Mouse (Mus musculus): ENCODE measurements around the gene Prmt8.

Prmt8 gene

DNA sequence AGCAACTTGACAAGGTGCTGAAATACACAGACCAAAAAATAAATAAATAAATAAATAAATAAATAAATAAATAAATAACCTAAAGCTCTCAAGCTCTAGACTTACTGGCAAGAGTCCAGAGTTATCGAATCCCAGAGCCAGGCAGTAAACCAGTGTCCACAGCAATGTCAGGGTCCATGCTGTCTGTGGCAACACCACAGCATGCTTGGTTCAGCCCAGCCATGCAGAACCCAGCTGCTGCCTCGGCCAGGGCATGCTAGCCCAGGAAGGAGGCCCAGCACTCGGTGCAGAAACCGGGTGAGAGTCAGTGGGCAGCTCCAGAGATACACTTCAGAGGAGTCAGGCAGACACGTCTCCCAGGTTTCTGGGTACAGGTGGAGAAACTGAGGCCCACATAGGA lies 29.4 kb downstream of the Prmt8 start:
- no peak for DNase-seq (ENCODE audit: low spot score)

DNA sequence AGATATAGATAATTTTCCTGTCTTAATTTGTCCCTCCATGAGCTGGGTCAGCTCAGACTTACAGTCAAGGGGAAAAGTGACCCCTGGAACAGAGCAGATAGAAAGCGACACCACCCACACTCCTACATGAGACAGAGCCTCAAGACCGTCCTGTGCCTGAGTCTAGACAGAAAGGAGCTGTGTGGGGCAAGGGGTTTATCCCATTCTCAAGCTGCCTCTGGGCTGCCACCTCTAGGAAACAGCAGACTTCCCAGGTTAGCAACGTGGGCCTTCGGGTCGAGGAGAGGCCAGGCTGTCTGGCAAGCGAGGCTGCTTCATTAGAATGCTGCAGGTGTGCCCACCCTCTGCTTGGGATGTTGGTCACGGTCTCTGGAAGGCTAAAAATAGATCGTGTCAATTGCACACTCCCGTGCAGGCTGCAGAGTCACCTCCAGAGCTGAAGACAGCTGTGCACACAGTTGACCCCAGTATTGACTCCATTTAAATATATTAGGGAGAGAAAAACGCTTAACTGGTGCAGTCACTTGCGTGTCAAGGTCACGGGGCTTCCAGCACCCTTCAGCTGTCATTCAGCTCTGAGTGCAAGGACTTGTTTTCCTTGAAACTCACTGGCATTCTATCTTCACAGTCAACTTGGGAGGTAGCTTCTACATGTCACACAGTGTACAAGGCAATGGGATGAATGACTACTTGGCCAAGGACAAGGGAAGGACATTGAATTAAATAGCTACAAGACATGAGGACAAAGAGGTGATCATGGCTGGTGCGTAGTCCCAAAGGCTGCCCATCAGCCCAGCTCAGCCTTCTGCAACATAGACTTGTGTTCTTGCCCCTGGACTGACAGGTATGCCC lies 33.9 kb downstream of the Prmt8 start:
- no peak for DNase-seq (ENCODE audit: low spot score)

DNA sequence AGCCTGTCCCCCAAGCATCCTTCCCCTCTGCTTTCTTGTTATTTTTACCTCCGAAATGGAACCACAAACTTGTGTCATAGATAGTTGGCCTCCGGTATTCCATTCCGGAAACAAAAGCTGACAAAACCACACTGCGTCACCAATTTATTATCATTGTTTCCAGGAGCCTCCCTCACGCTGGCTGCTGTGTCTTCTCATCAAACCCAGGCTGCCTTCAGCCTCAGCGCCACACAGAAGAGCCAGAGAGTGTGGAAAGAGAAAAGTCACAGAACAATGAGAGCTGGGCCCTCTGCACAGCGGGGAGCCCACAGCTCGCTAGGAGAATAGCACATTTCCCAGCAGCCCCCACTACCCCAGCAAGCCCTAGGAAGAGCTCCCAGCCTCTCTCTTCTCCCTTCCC lies 46.1 kb downstream of the Prmt8 start:
- no peak for DNase-seq (ENCODE audit: low spot score)

DNA sequence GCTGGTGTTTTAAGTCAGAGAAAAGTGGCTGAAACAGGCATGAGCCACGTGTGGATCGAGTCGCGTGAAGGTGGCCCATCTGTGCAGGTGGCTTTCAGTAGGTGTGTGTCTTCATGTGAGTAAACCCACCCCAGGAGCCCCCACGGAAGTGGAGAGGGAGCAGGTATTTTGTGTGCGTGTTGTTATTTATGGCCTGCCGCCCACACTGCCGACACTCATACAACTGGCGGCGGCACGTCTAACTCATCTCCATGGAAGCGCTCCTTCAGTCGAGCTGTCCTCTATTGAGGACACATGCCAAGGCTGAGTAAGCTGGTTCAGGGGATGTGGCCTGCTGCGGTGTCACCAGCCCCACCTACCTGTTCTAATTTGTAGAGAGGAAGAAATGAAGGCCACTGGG lies 49.4 kb downstream of the Prmt8 start:
- DNase-seq (ENCODE audit: low spot score) = no peak

DNA sequence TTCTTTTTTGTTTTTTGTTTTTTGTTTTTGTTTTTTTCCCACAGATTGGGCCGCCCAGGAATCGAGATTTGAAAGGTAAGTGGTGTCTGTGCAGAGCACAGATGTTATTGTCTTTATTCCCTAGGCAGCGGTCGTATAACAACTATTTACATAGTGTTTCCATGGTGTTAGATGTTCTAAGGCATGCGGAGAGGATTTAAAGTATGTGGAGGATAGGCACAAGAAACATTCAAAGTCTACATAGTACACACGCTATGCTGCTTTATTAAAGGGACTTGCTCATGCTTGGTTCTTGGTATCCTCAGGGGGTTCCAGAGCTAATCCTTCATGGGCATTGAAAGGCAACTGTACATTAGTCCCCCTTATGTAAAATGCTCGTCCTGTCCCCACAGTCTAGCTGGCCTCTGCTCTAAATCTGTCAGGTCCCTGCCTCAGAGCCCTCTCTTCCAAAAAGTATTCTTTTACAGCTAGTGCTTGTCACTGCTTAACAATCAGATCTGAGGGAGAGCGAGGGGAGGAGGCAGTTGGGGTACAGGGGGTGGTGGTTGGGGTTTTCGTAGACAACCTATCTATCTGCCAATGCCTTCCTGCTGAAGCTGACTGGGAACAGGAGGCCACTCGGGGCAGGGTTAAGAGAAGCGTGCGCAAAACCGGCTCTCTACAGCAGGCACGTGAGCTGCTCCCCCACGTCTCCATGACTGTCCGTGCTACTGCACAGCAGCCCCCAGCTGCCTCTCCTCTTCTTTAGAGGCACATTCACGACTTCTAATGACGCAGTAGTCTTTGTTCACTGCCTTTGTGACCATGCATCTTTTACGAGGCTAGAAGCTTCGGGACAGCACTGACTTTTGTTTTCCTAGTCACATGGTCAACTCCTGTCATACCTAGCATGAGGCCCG lies 51.8 kb downstream of the Prmt8 start:
- DNase-seq (ENCODE audit: low spot score) = no peak

- no peak for DNase-seq (ENCODE audit: low spot score)
These were observed 53.8 kb downstream of the Prmt8 start for GRCm38 (mm10) chr6:127715428-127715827.

- DNase-seq (ENCODE audit: low spot score) = no peak
These were observed 54.4 kb downstream of the Prmt8 start for GRCm38 (mm10) chr6:127714906-127715305.

- DNase-seq (ENCODE audit: low spot score) = no peak
These were observed 61.0 kb downstream of the Prmt8 start for GRCm38 (mm10) chr6:127708218-127708628.

DNA sequence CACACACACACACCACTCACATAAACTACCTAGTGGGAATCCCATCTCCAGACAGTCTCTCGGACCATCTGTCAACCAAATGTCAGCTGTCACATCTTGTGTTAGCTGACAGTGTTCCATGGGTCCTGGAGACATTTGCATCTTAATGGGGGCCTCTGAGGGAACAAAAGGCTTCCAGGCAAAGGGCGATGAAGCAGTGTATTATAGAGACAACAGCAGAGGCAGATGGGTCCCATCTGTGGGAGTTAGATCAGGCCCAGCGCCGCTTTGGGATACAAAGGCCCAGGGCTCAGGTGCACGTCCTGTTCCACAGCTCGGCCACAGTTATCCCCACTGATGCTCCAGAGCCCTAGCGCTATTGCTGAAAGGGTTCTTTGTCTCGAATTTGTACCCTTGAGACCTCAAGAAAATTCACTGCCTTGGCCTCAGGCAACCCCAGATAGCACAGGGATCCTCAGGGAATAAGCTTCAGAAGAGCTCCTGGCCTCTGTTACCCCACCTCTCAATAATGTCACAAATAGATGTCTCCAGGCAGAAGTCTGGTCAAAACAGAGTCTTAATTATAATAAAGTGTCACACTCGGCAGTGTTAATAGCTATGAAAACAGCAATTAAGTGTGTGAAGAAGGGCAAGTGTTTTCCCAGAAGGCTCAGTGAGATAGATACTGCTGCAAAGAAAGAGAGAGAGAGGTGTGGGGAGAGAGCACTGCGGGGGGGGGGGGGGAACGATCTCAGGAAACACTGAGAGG lies 68.1 kb downstream of the Prmt8 start:
- no peak for DNase-seq (ENCODE audit: low spot score)

- no peak for DNase-seq (ENCODE audit: low spot score)
These were observed 75.6 kb downstream of the Prmt8 start for GRCm38 (mm10) chr6:127693681-127694080.

DNA sequence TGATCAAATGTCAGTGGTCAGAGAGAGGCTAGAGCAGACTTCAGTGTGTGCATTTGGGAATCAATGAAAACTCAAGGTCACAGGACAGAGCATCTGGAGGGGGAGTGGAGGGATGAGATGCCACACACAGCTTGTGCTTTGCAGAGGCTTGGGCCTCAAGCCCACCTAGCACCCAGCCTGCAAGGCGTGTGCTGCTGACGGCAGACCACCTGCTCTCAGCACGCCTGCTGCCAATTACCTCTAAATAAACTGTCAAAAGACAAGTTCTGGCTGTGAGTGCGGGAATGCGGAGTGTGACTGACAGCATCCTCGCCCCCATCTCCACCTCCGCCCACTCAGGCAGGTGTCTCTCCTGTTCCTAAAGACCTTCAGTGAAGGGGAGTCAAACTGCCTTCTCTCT lies 77.0 kb downstream of the Prmt8 start:
- DNase-seq (ENCODE audit: low spot score) = no peak

DNA sequence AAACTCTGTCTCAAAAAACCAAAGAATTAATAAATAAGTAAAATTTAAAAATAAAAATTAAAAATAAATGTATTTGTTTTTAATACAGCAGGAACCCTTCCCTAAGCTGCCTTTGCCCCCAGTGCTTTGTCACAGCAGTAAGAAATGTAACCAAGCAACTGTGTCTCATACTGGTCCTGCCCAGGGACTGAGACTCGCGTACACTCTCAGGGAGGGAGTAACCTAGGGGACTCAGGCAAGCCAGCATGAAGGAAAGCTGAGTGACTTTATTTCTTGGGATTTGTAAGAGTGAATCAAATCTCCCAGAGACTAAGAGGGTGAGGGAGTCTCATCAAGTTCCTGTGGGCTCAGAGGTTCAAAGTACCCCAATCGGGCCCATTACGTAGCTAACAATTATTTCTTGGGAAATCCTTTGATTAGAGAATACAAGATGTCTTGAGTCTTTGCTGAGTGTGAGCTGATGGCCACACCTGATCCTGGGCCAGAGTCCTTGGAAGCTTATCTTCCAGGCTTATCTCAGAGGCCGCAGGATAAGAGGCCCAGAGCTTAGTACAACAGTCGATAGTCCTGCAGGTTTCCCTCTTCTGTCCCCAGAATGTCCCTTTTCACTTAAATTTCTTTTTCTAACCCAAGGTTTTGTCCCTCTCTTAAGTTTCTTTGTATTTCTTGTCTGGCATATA lies 82.0 kb downstream of the Prmt8 start:
- no peak for DNase-seq (ENCODE audit: low spot score)

GRCm38 (mm10) chr6:127684981-127685380 lies 84.3 kb downstream of the Prmt8 start:
- DNase-seq (ENCODE audit: low spot score) = no peak

- DNase-seq (ENCODE audit: low spot score) = peak; percentile 59
These were observed 85.7 kb downstream of the Prmt8 start for GRCm38 (mm10) chr6:127683561-127683960.

DNA sequence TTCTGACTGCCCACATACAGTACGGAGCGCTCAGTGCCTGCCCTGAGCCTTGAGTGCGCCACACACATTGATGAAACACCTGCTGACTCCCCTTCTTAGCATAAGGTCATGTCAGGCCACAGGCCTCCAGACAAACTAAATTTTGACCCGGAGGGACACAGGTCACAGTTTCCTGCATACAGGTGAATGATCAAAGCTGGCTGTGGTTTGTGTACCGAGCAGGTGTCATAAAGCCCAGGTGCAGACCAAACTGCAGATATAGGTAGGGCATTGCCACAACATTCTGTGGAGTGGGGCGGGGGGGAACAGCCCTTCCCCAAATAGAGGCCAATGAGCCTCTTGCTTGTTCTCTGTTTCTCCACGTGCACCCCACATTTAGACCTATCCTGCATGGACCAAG lies 88.5 kb downstream of the Prmt8 start:
- DNase-seq (ENCODE audit: low spot score) = no peak

- DNase-seq (ENCODE audit: low spot score) = no peak
These were observed 90.3 kb downstream of the Prmt8 start for GRCm38 (mm10) chr6:127678998-127679397.

- DNase-seq (ENCODE audit: low spot score) = no peak
These were observed 91.0 kb downstream of the Prmt8 start for GRCm38 (mm10) chr6:127678320-127678719.

DNA sequence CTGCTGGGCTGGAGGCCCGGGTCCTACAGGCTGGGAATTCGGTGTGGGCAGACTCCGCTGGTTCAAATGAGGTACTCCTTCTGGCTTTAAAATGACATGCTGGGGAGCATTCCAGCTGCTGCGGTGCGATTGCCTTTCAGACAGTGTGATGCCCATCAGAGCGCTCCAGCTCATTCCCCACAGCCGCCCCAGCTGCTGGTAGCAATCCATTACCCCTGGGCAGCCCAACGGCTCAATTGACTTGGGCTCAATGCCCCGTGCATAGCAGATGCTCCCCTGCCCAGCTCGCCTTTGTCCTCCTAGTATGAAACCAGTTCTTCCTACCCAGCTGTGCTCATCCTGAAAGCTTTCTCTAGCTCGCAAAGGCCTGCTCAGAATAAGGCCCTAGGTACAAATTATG lies 92.4 kb downstream of the Prmt8 start:
- DNase-seq (ENCODE audit: low spot score) = no peak

DNA sequence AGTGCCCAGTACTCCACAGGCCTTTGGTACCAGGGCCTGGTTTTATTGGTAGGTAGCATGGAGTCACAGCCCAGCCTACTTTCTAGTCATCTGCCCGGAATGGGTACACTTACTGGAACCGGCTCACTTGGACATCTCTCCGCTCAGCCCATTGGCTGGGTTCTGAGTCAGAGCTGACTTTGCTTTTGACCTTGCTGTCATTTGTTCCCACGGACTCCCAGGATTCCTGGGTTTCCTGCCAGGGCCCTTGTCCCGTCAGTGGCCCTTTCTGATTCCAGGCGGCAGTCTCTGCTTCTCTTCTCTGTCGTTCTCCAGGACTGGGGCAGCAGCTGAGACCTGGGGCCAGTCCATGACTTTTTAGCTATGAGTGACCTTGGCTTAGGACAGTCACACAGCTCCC lies 97.2 kb downstream of the Prmt8 start:
- DNase-seq (ENCODE audit: low spot score) = no peak

DNA sequence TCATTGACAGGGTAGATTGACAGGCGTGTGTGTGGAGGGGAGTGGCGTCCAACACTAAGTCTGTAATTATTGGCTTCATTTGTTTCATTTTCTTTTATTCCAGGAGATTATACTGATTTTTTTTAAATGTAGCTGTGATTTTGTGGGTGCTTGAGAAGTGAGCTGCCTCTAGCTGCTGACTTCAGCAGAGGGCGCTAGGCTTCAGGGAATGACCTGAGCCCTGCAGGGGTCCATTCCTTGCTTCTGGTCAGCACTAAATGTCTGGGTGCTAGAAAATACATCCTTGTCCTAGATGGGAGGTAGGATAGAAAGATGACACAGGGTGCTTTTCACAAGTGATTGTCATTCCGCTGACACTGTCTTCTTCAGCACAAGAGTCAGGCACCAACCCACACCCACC lies 99.2 kb downstream of the Prmt8 start:
- DNase-seq (ENCODE audit: low spot score) = no peak

DNA sequence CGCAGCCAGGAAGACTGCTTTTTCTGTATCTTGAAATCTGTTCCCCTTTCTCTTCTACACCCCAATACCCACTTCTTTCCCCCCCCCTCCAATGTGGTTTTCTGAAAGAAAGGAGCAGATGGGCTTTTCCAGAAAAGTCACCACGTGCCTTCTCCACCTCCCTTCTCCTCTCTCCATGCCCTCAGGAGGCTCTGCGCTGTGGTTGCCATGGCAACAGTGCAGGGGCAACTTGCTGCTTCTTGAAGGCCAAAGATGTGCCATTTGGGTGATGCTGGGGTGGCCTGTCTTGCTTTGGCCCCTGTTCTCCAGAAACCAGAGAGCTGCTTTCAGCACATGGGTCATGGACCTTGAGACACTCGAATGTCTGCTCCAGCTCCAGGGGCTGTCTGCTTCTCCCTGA lies 100.0 kb downstream of the Prmt8 start:
- DNase-seq (ENCODE audit: low spot score) = no peak

- DNase-seq (ENCODE audit: low spot score) = no peak
These were observed 106.0 kb downstream of the Prmt8 start for GRCm38 (mm10) chr6:127663263-127663662.

Data from lung, postnatal 25 days (tissue).